Mouse (Mus musculus) MEL (cell line): ENCODE measurements around the gene Parp11. TPM values are rescaled to one million over a fixed set of nuclear protein-coding genes. Genes with fewer than 3 reads are reported as not detected.

Experiments used
- DNase-seq: peaks from one replicate; pipeline ENCODE4 v3.0.0; 2011; ENCODE audit warnings: low read depth, low spot score
- H3K27ac ChIP-seq: 2 replicates; pipeline ENCODE4 v1.5.1; 2012; ENCODE audit warnings: low read depth, mild to moderate bottlenecking, control low read depth, low read length, moderate library complexity; ENCODE audit not compliant: control insufficient read depth
- H3K27me3 ChIP-seq, 2 experiments: fragments of 150-350 bp in 1 of 2; sonication (generic) in 1 of 2; 2 replicates each; pipeline ENCODE4 v1.6.1; 2012; ENCODE audit warnings: low read length in 2 of 2, mild to moderate bottlenecking in 2 of 2, improper control_type of control experiment in 1 of 2, moderate library complexity in 1 of 2; ENCODE audit not compliant: insufficient read depth in 2 of 2, control insufficient read depth in 1 of 2
- H3K36me3 ChIP-seq, 2 experiments: 2 replicates each; pipeline ENCODE4 v1.6.1; 2012 to 2014; ENCODE audit warnings: low read length in 2 of 2, improper control_type of control experiment in 1 of 2, inconsistent platforms in 1 of 2, mild to moderate bottlenecking in 1 of 2; ENCODE audit not compliant: insufficient read depth in 2 of 2, control insufficient read depth in 1 of 2
- H3K4me1 ChIP-seq, 2 experiments: fragments of 150-350 bp in 1 of 2; sonication (generic) in 1 of 2; 2 replicates each; pipeline ENCODE4 v1.6.1; 2012; ENCODE audit warnings: low read length in 2 of 2, improper control_type of control experiment in 1 of 2, mild to moderate bottlenecking in 1 of 2; ENCODE audit not compliant: insufficient read depth in 2 of 2, control insufficient read depth in 1 of 2
- H3K4me3 ChIP-seq, 2 experiments: fragments of 150-350 bp in 1 of 2; sonication (generic) in 1 of 2; 2 replicates each; pipeline ENCODE4 v1.5.1; 2012; ENCODE audit warnings: low read depth in 2 of 2, low read length in 2 of 2, mild to moderate bottlenecking in 2 of 2, moderate library complexity in 2 of 2, control low read depth in 1 of 2, improper control_type of control experiment in 1 of 2; ENCODE audit not compliant: control insufficient read depth in 1 of 2, insufficient read depth in 1 of 2
- H3K79me2 ChIP-seq: 2 replicates; pipeline ENCODE4 v1.6.1; 2012; ENCODE audit warnings: mild to moderate bottlenecking, low read length, moderate library complexity; ENCODE audit not compliant: control insufficient read depth, poor library complexity, insufficient read depth
- H3K9ac ChIP-seq: 2 replicates; pipeline ENCODE4 v1.6.1; 2012; ENCODE audit warnings: low read depth, mild to moderate bottlenecking, control low read depth, low read length, moderate library complexity; ENCODE audit not compliant: control insufficient read depth, poor library complexity, severe bottlenecking
- H3K9me3 ChIP-seq: fragments of 150-350 bp; sonication (generic); replicated peaks from 2 replicates; pipeline ENCODE4 v1.6.1; 2012; ENCODE audit warnings: mild to moderate bottlenecking, low read length, improper control_type of control experiment, moderate library complexity; ENCODE audit not compliant: insufficient read depth
- CHD1 ChIP-seq: IDR thresholded peaks from 2 replicates; pipeline ENCODE4 v1.6.1; 2012; ENCODE audit warnings: low read depth, mild to moderate bottlenecking, inconsistent platforms, low read length, improper control_type of control experiment
- CTCF ChIP-seq, 3 experiments: IDR thresholded peaks in 2 of 3; conservative IDR thresholded peaks in 1 of 3; 2 replicates each; pipeline ENCODE4 v1.5.1; 2011 to 2012; ENCODE audit warnings: low read length in 3 of 3, low read depth in 2 of 3, mild to moderate bottlenecking in 2 of 3, improper control_type of control experiment in 1 of 3, inconsistent platforms in 1 of 3, mixed read lengths in 1 of 3, moderate library complexity in 1 of 3; ENCODE audit not compliant: control insufficient read depth in 1 of 3, insufficient read depth in 1 of 3, poor library complexity in 1 of 3, severe bottlenecking in 1 of 3
- E2F4 ChIP-seq: IDR thresholded peaks from 2 replicates; pipeline ENCODE4 v1.6.1; 2011; ENCODE audit warnings: low read depth, low read length, improper control_type of control experiment, borderline replicate concordance
- ELF1 ChIP-seq: IDR thresholded peaks from 2 replicates; pipeline ENCODE4 v1.6.1; 2014; ENCODE audit warnings: low read depth, mild to moderate bottlenecking, inconsistent platforms, low read length, improper control_type of control experiment, moderate library complexity
- GABPA ChIP-seq: IDR thresholded peaks from 2 replicates; pipeline ENCODE4 v1.6.1; 2012; ENCODE audit warnings: low read depth, mild to moderate bottlenecking, inconsistent platforms, low read length, improper control_type of control experiment, moderate library complexity
- GATA1 ChIP-seq: IDR thresholded peaks from 2 replicates; pipeline ENCODE4 v1.6.1; 2011; ENCODE audit warnings: low read depth, low read length, improper control_type of control experiment
- HCFC1 ChIP-seq: IDR thresholded peaks from 2 replicates; pipeline ENCODE4 v1.6.1; 2012; ENCODE audit warnings: low read depth, mild to moderate bottlenecking, inconsistent platforms, low read length, improper control_type of control experiment, moderate library complexity
- JUND ChIP-seq: IDR thresholded peaks from 2 replicates; pipeline ENCODE4 v1.6.1; 2011; ENCODE audit warnings: low read depth, mild to moderate bottlenecking, improper control_type of control experiment, low read length
- KAT2A ChIP-seq: conservative IDR thresholded peaks from 2 replicates; pipeline ENCODE4 v1.6.1; 2012; ENCODE audit warnings: low read depth, low read length, improper control_type of control experiment, inconsistent platforms
- MAFK ChIP-seq: IDR thresholded peaks from 2 replicates; pipeline ENCODE4 v1.6.1; 2011; ENCODE audit warnings: low read depth, mild to moderate bottlenecking, low read length, improper control_type of control experiment, borderline replicate concordance
- MAX ChIP-seq: IDR thresholded peaks from 2 replicates; pipeline ENCODE4 v1.6.1; 2011; ENCODE audit warnings: low read length, improper control_type of control experiment
- MAZ ChIP-seq: IDR thresholded peaks from 2 replicates; pipeline ENCODE4 v1.6.1; 2012; ENCODE audit warnings: low read depth, mild to moderate bottlenecking, inconsistent platforms, low read length, improper control_type of control experiment
- MEF2A ChIP-seq: IDR thresholded peaks from 2 replicates; pipeline ENCODE4 v1.6.1; 2014; ENCODE audit warnings: low read depth, mild to moderate bottlenecking, inconsistent platforms, low read length, improper control_type of control experiment; ENCODE audit not compliant: poor library complexity, insufficient replicate concordance, severe bottlenecking; ENCODE audit errors: extremely low read depth
- MYB ChIP-seq: IDR thresholded peaks from 2 replicates; pipeline ENCODE4 v1.6.1; 2011; ENCODE audit warnings: mild to moderate bottlenecking, low read depth, low read length, improper control_type of control experiment
- MYC ChIP-seq: IDR thresholded peaks from 2 replicates; pipeline ENCODE4 v1.6.1; 2011; ENCODE audit warnings: low read depth, mild to moderate bottlenecking, low read length, improper control_type of control experiment, moderate library complexity
- POLR2A ChIP-seq, 2 experiments: IDR thresholded peaks; 2 replicates each; pipeline ENCODE4 v1.6.1; 2011 to 2012; ENCODE audit warnings: low read length in 2 of 2, mild to moderate bottlenecking in 2 of 2, control low read depth in 1 of 2, improper control_type of control experiment in 1 of 2, low read depth in 1 of 2, moderate library complexity in 1 of 2; ENCODE audit not compliant: control insufficient read depth in 1 of 2, insufficient read depth in 1 of 2, poor library complexity in 1 of 2
- RAD21 ChIP-seq: IDR thresholded peaks from 2 replicates; pipeline ENCODE4 v1.6.1; 2011; ENCODE audit warnings: mild to moderate bottlenecking, low read depth, low read length, improper control_type of control experiment
- RCOR1 ChIP-seq: IDR thresholded peaks from 2 replicates; pipeline ENCODE4 v1.6.1; 2012; ENCODE audit warnings: low read depth, mild to moderate bottlenecking, inconsistent platforms, low read length, improper control_type of control experiment
- SIN3A ChIP-seq: IDR thresholded peaks from 2 replicates; pipeline ENCODE4 v1.6.1; 2012; ENCODE audit warnings: low read length, improper control_type of control experiment, inconsistent platforms
- SMC3 ChIP-seq: IDR thresholded peaks from 2 replicates; pipeline ENCODE4 v1.6.1; 2011; ENCODE audit warnings: low read depth, low read length, improper control_type of control experiment
- TAL1 ChIP-seq: IDR thresholded peaks from 2 replicates; pipeline ENCODE4 v1.6.1; 2012; ENCODE audit warnings: mild to moderate bottlenecking, inconsistent platforms, low read length, moderate library complexity, mixed read lengths
- TBP ChIP-seq: IDR thresholded peaks from 2 replicates; pipeline ENCODE4 v1.8.0; 2011; ENCODE audit warnings: low read depth, low read length, improper control_type of control experiment
- ZC3H11A ChIP-seq: IDR thresholded peaks from 2 replicates; pipeline ENCODE4 v1.6.1; 2012; ENCODE audit warnings: low read depth, mild to moderate bottlenecking, inconsistent platforms, low read length, improper control_type of control experiment
- ZMIZ1 ChIP-seq: IDR thresholded peaks from 2 replicates; pipeline ENCODE4 v1.6.1; 2012; ENCODE audit warnings: low read depth, mild to moderate bottlenecking, inconsistent platforms, low read length, improper control_type of control experiment, moderate library complexity
- ZNF384 ChIP-seq: IDR thresholded peaks from 2 replicates; pipeline ENCODE4 v1.6.1; 2012; ENCODE audit warnings: low read depth, mild to moderate bottlenecking, inconsistent platforms, low read length, improper control_type of control experiment
- polyA plus RNA-seq, 2 experiments: library from polyadenylated mRNA; stranded (reverse) in 1 of 2; unstranded in 1 of 2; fragments of >175 nt in 1 of 2; fragments of >200 nt in 1 of 2; gene quantifications; 2 replicates each; pipeline versions ENCODE4 v1.2.1 to v1.2.4; 2012; ENCODE audit warnings: low replicate concordance in 2 of 2, low read depth in 1 of 2; ENCODE audit not compliant: insufficient read length in 2 of 2, insufficient read depth in 1 of 2, missing spikeins in 1 of 2
- total RNA-seq: library from RNA; depleted of rRNA; stranded (reverse); fragments of 300-350 nt; gene quantifications from 2 replicates; pipeline ENCODE4 v1.2.3, GENCODE M21; 2012

Gene Parp11
- total and polyA plus RNA-seq, 3 experiments = 5.9 to 8.2 TPM; not detected in 1

DNA sequence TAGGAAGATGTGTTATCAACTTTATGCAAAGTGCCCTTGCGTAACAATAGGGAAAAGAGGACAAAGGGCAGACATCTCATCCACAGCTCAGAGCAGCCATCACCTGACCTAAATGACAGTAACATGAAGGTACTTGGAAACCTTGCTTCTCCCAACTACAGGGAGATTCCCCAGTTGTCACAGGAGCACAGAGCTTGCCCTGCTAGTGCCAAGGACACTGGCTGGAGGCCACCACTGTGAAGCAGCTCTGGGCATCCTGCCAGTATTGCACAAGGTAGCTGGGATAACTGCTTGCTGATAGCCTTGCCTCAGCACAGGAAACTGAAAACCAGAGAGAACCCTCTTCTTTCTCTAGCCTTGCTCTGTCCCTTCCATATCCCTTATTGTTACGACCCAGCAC, 82.8 kb downstream of the Parp11 start (continued):
- TF ChIP-seq MEF2A (no peak), ZMIZ1 (no peak), MYB (no peak), TBP (peak; percentile 39; the same call in 1 of the 2 replicates), E2F4 (no peak), ZNF384 (no peak), TAL1 (no peak), GABPA (no peak), SMC3 (no peak), ELF1 (no peak), CTCF (IDR thresholded peaks at IDR 0.05 in 2 of 3, conservative IDR thresholded peaks at IDR 0.05 in 1 of 3; ENCODE audit: control insufficient read depth in 1 of 3, insufficient read depth in 1 of 3, low read depth in 2 of 3, low read length in 3 of 3, poor library complexity in 1 of 3, severe bottlenecking in 1 of 3) (no peak), MAZ (no peak), POLR2A (IDR thresholded peaks at IDR 0.05; ENCODE audit: control insufficient read depth in 1 of 2, insufficient read depth in 1 of 2, low read depth in 1 of 2, low read length in 2 of 2, poor library complexity in 1 of 2) (no peak), RAD21 (no peak), CHD1 (no peak), JUND (no peak)
- TF ChIP-seq, all 39 proteins: peak for 12

DNA sequence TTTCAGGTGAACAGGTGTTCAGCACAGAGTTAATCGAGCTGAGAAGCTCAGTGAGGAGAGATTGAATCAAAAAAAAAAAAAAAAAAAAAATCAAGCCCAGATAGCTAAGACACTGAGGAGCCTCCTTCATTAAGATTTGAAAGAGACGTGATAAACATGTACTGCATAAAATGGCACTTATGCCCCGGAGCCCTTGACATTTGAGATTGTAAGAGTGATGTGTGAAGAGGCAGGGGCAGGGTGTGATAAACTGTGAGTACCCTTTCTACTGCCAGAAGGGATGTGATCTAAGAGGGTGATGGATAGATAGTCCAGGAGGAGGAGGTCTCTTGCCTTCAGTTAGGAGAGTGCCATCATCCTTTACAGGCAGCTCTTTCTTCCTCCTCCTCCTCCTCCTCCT, 83.6 kb downstream of the Parp11 start:
- Histone ChIP-seq H3K36me3 (peaks cover 0 to 8% of the 10 kb centered on the region in 2 experiments; a peak in 2 of 4 replicates), H3K27me3 (0 out of 4 replicates have a peak, but pooled peaks cover 0 to 1% of the 10 kb centered on the region in 2 experiments), H3K79me2 (no peaks in the 10 kb centered on the region), H3K9ac (no peak overlapping the region; the same call in 1 of the 2 replicates), H3K9me3 (no peaks in the 10 kb centered on the region), H3K4me1 (peaks cover 11 to 28% of the 10 kb centered on the region in 2 experiments), H3K27ac (peak overlapping the region; percentile 83), H3K4me3 (peak overlapping the region in 1 of 2 experiments; percentile 28; a peak in 1 of 4 replicates)
- peak; percentile 54 for DNase-seq
- TF ChIP-seq MEF2A (no peak), MYC (no peak), MAFK (no peak), MYB (no peak), GATA1 (0 out of 2 replicates have a peak, but pooled peaks have one; percentile 28), SIN3A (no peak), MAX (no peak), CTCF (IDR thresholded peaks at IDR 0.05 in 2 of 3, conservative IDR thresholded peaks at IDR 0.05 in 1 of 3; ENCODE audit: control insufficient read depth in 1 of 3, insufficient read depth in 1 of 3, low read depth in 2 of 3, low read length in 3 of 3, poor library complexity in 1 of 3, severe bottlenecking in 1 of 3) (no peak), ZC3H11A (no peak), HCFC1 (no peak), ZNF384 (peak; percentile 52), KAT2A (no peak), RCOR1 (0 out of 2 replicates have a peak, but pooled peaks have one; percentile 11), SMC3 (no peak)
